Mouse (Mus musculus) midbrain, embryonic 11.5 days (tissue): ENCODE results near the gene Ddr1. TPM values are rescaled to one million over a fixed set of nuclear protein-coding genes. Genes with fewer than 3 reads are reported as not detected.
A peak's percentile ranks its signal among the peaks of the same experiment; 100 is the strongest.

ENCODE experiments used
- ATAC-seq: fragments of 200-750 bp; cut with Nextera tagmentation; 2 replicates; pipeline ENCODE4 v1.8.0; 2017; ENCODE audit warnings: moderate TSS enrichment, moderate library complexity; ENCODE audit not compliant: low FRiP score
- DNase-seq: peaks from one replicate; pipeline ENCODE4 v3.0.0; 2015; ENCODE audit warnings: low spot score; ENCODE audit errors: missing footprints
- H3K27ac ChIP-seq: fragments of 300-500 bp; sonication (generic); 2 replicates; pipeline ENCODE4 v1.5.1; 2014; ENCODE audit warnings: low read depth, low read length
- H3K27me3 ChIP-seq: fragments of 300-500 bp; sonication (generic); 2 replicates; pipeline ENCODE4 v1.6.1; 2014; ENCODE audit warnings: mild to moderate bottlenecking, low read length, moderate library complexity, mixed read lengths; ENCODE audit not compliant: control insufficient read depth, insufficient read depth
- H3K36me3 ChIP-seq: fragments of 300-500 bp; sonication (generic); 2 replicates; pipeline ENCODE4 v1.6.1; 2014; ENCODE audit warnings: mild to moderate bottlenecking, low read length, moderate library complexity, mixed read lengths; ENCODE audit not compliant: control insufficient read depth, insufficient read depth
- H3K4me1 ChIP-seq: fragments of 300-500 bp; sonication (generic); 2 replicates; pipeline ENCODE4 v1.6.1; 2014; ENCODE audit warnings: low read length; ENCODE audit not compliant: control insufficient read depth, insufficient read depth
- H3K4me2 ChIP-seq: fragments of 300-500 bp; sonication (generic); 2 replicates; pipeline ENCODE4 v1.6.1; 2014; ENCODE audit warnings: mild to moderate bottlenecking, moderate library complexity
- H3K4me3 ChIP-seq: fragments of 300-500 bp; sonication (generic); 2 replicates; pipeline ENCODE4 v1.5.1; 2014; ENCODE audit warnings: low read depth, low read length
- H3K9ac ChIP-seq: fragments of 300-500 bp; sonication (generic); 2 replicates; pipeline ENCODE4 v1.6.1; 2014; ENCODE audit warnings: low read length
- H3K9me3 ChIP-seq: fragments of 300-500 bp; sonication (generic); 2 replicates; pipeline ENCODE4 v1.6.1; 2016; ENCODE audit warnings: low read length; ENCODE audit not compliant: control insufficient read depth
- WGBS: fragments of 180-500 bp; shearing (Covaris S2); extraction: QIAGEN DNeasy Blood & Tissue Kit; methylation state at CpG from one replicate; pipeline ENCODE4 v1.1.7; 2014; 5-methylcytosine and 5-hydroxymethylcytosine counted together
- polyA plus RNA-seq: library from polyadenylated mRNA; unstranded; fragments of >200 nt; fragmentation: Nextera tagmentation; extraction: Ambion mirVana; gene quantifications from 2 replicates; pipeline ENCODE4 v1.2.1, GENCODE M21; 2014

Ddr1 gene
- polyA plus RNA-seq, 1 experiment from 2014 or later = 92.1 TPM

- ATAC-seq = no peak
- DNase-seq = no peak
Measured at GRCm38 (mm10) chr17:35636363-35636762, 68.1 kb downstream of the Ddr1 start.

GRCm38 (mm10) chr17:35635699-35636111, 68.7 kb downstream of the Ddr1 start:
- Histone ChIP-seq H3K27ac (no peak overlapping the region), H3K4me2 (peak overlapping the region; percentile 53), H3K9ac (no peak overlapping the region), H3K27me3 (no peaks in the 10 kb centered on the region), H3K4me1 (no peaks in the 10 kb centered on the region), H3K9me3 (no peaks in the 10 kb centered on the region), H3K4me3 (peak overlapping the region; percentile 24; the same call in 1 of the 2 replicates), H3K36me3 (no peaks in the 10 kb centered on the region)
- peak; percentile 70; the same call in 1 of the 2 replicates for ATAC-seq
- peak; percentile 96 for DNase-seq
- 2% methylated on average over 15 of the region's 15 CpGs for WGBS

More at GRCm38 (mm10) chr17:35636363-35636762, 68.1 kb downstream of the Ddr1 start:
- Histone ChIP-seq H3K4me2 (no peak overlapping the region), H3K27ac (no peak overlapping the region), H3K9ac (no peak overlapping the region), H3K9me3 (no peaks in the 10 kb centered on the region), H3K4me3 (no peak overlapping the region), H3K27me3 (no peaks in the 10 kb centered on the region), H3K36me3 (no peaks in the 10 kb centered on the region), H3K4me1 (no peaks in the 10 kb centered on the region)
- 39% methylated on average over 5 of the region's 5 CpGs for WGBS

GRCm38 (mm10) chr17:35635202-35635601, 69.2 kb downstream of the Ddr1 start:
- Histone ChIP-seq H3K4me1 (no peaks in the 10 kb centered on the region), H3K36me3 (no peaks in the 10 kb centered on the region), H3K27me3 (no peaks in the 10 kb centered on the region), H3K9me3 (no peaks in the 10 kb centered on the region), H3K9ac (no peak overlapping the region), H3K4me2 (no peak overlapping the region), H3K4me3 (no peak overlapping the region), H3K27ac (no peak overlapping the region)
- WGBS = 84% methylated on average over 3 of the region's 3 CpGs
- no peak for DNase-seq
- ATAC-seq = no peak

GRCm38 (mm10) chr17:35633992-35634391, 70.4 kb downstream of the Ddr1 start:
- DNase-seq = no peak
- Histone ChIP-seq H3K4me1 (no peaks in the 10 kb centered on the region), H3K4me2 (no peak overlapping the region), H3K9ac (0 out of 2 replicates have a peak overlapping the region, but pooled peaks have one; percentile 13), H3K9me3 (no peaks in the 10 kb centered on the region), H3K27me3 (no peaks in the 10 kb centered on the region), H3K36me3 (no peaks in the 10 kb centered on the region), H3K27ac (no peak overlapping the region), H3K4me3 (no peak overlapping the region)
- ATAC-seq = no peak
- 22% methylated on average over 1 of the region's 1 CpGs for WGBS

Other genes with a start within 250 kb of the Ddr1 start
- 0.11 and 0.12 TPM in 2 replicates for gene H2-Q10, start 234.5 kb downstream of the Ddr1 start, polyA plus RNA-seq
- gene Pou5f1, start 198.6 kb downstream of the Ddr1 start, polyA plus RNA-seq = not detected in 2 replicates
- 56.7 and 57.7 TPM in 2 replicates for gene Tcf19, start 187.8 kb downstream of the Ddr1 start, polyA plus RNA-seq
- 8.9 and 10.8 TPM in 2 replicates for gene Cchcr1, start 187.5 kb downstream of the Ddr1 start, polyA plus RNA-seq
- 0.22 and 0.46 TPM in 2 replicates for gene Psors1c2, start 171.4 kb downstream of the Ddr1 start, polyA plus RNA-seq
- 0.08 TPM in 1 of 2 replicates, not detected in the other for gene Cdsn, start 152.5 kb downstream of the Ddr1 start, polyA plus RNA-seq
- not detected in 2 replicates for gene 2300002M23Rik, start 137.2 kb downstream of the Ddr1 start, polyA plus RNA-seq
- not detected in 2 replicates for gene Sfta2, start 103.1 kb downstream of the Ddr1 start, polyA plus RNA-seq
- not detected in 2 replicates for gene Gm9573, start 78.0 kb downstream of the Ddr1 start, polyA plus RNA-seq
- gene Mucl3, start 60.9 kb downstream of the Ddr1 start, polyA plus RNA-seq = 0.14 TPM in 1 of 2 replicates, not detected in the other
- gene Vars2, start 37.0 kb downstream of the Ddr1 start, polyA plus RNA-seq = 9.8 and 10.5 TPM in 2 replicates
- gene Gtf2h4, start 30.9 kb downstream of the Ddr1 start, polyA plus RNA-seq = 39.3 TPM in 2 replicates
- gene Ier3, start 117.1 kb upstream of the Ddr1 start, polyA plus RNA-seq = 2.5 and 4.0 TPM in 2 replicates
- gene Flot1, start 118.6 kb upstream of the Ddr1 start, polyA plus RNA-seq = 46.9 and 47.4 TPM in 2 replicates
- gene Tubb5, start 133.7 kb upstream of the Ddr1 start, polyA plus RNA-seq = 1,522 and 1,543 TPM in 2 replicates
- 19.4 and 21.5 TPM in 2 replicates for gene Mdc1, start 136.9 kb upstream of the Ddr1 start, polyA plus RNA-seq
- 59.8 and 61.0 TPM in 2 replicates for gene Nrm, start 156.7 kb upstream of the Ddr1 start, polyA plus RNA-seq
- 24.1 and 25.2 TPM in 2 replicates for gene Ppp1r18, start 161.0 kb upstream of the Ddr1 start, polyA plus RNA-seq
- 39.0 and 43.6 TPM in 2 replicates for gene Dhx16, start 175.2 kb upstream of the Ddr1 start, polyA plus RNA-seq
- 22.7 and 23.3 TPM in 2 replicates for gene 2310061I04Rik, start 192.8 kb upstream of the Ddr1 start, polyA plus RNA-seq
- 158 and 168 TPM in 2 replicates for gene Atat1, start 205.5 kb upstream of the Ddr1 start, polyA plus RNA-seq
- 57.1 and 61.8 TPM in 2 replicates for gene Mrps18b, start 211.8 kb upstream of the Ddr1 start, polyA plus RNA-seq
- gene Ppp1r10, start 211.8 kb upstream of the Ddr1 start, polyA plus RNA-seq = 44.3 TPM in 2 replicates